Comparison of ENCODE assay signal across 12 mouse cellular contexts in genomic region chr7:130216272-130216671, GRCm38 (mm10).
DNase-seq lines count a peak whose midpoint lies in the region; ATAC-seq and TF ChIP-seq lines count a peak whose summit lies in the region.
"Had no signal": no experiment of that assay in that cellular context is flagged by ENCODE, and none has a peak within 500 bp of the region (broad histone marks: within the 10 kb centered on the region; RNA-seq: fewer than 3 reads in every experiment).

No protein-coding gene starts in this region.

- peaks cover 81% of the 10 kb centered on the region for H3K4me1 ChIP-seq in forebrain, embryonic 10.5 days
- 0 out of 2 replicates have a peak, but pooled peaks cover 9% of the 10 kb centered on the region for H3K4me1 ChIP-seq in forebrain, postnatal 0 days (ENCODE audit: insufficient read depth)
- H3K4me1 ChIP-seq in lung, embryonic 15.5 days = peaks cover 21% of the 10 kb centered on the region
- peaks cover 7% of the 10 kb centered on the region; the same call in 1 of the 2 replicates for H3K4me1 ChIP-seq in lung, postnatal 0 days (ENCODE audit: insufficient read depth, low read depth, low read length)
- peaks cover 49% of the 10 kb centered on the region for H3K4me1 ChIP-seq in midbrain, embryonic 12.5 days

- H3K27ac ChIP-seq in forebrain, embryonic 10.5 days = peak overlapping the region; percentile 86
- H3K27ac ChIP-seq in forebrain, postnatal 0 days (ENCODE audit: low read depth, low read length) = no peak overlapping the region
- H3K27ac ChIP-seq in lung, embryonic 15.5 days = 0 out of 2 replicates have a peak overlapping the region, but pooled peaks have one; percentile 15
- H3K27ac ChIP-seq in lung, postnatal 0 days (ENCODE audit: low read length) = no peak overlapping the region
- peak overlapping the region; percentile 15 for H3K27ac ChIP-seq in midbrain, embryonic 12.5 days (replicated peaks)
- H3K27ac ChIP-seq: gastrocnemius, adult 2 months; liver, embryonic 13.5 days; neural tube, embryonic 12.5 days had no signal

- peaks cover 59% of the 10 kb centered on the region for H3K36me3 ChIP-seq in forebrain, embryonic 10.5 days (replicated peaks)
- H3K36me3 ChIP-seq in forebrain, postnatal 0 days (ENCODE audit: insufficient read depth) = no peaks in the 10 kb centered on the region
- peaks cover 17% of the 10 kb centered on the region for H3K36me3 ChIP-seq in lung, embryonic 15.5 days
- H3K36me3 ChIP-seq in lung, postnatal 0 days (ENCODE audit: insufficient read depth, low read length) = no peaks in the 10 kb centered on the region
- peaks cover 23% of the 10 kb centered on the region; the same call in 1 of the 2 replicates for H3K36me3 ChIP-seq in midbrain, embryonic 12.5 days

- TF ChIP-seq EP300 in lung, postnatal 0 days (IDR thresholded peaks at IDR 0.05) = no peak

- 25% methylated on average over 4 of the region's 4 CpGs for WGBS in forebrain, embryonic 10.5 days
- 7% methylated on average over 4 of the region's 4 CpGs for WGBS in forebrain, postnatal 0 days
- WGBS in lung, embryonic 15.5 days = 30% methylated on average over 4 of the region's 4 CpGs
- WGBS in lung, postnatal 0 days = 38% methylated on average over 4 of the region's 4 CpGs
- WGBS in midbrain, embryonic 12.5 days = 14% methylated on average over 4 of the region's 4 CpGs

- H3K9me3 ChIP-seq in forebrain, embryonic 10.5 days = no peaks in the 10 kb centered on the region
- no peaks in the 10 kb centered on the region for H3K9me3 ChIP-seq in forebrain, postnatal 0 days (ENCODE audit: low read length)
- no peaks in the 10 kb centered on the region for H3K9me3 ChIP-seq in lung, embryonic 15.5 days
- H3K9me3 ChIP-seq in lung, postnatal 0 days (ENCODE audit: low read length) = no peaks in the 10 kb centered on the region
- H3K9me3 ChIP-seq in midbrain, embryonic 12.5 days = no peaks in the 10 kb centered on the region
- H3K9me3 ChIP-seq: liver, embryonic 13.5 days; neural tube, embryonic 12.5 days had no signal

- no peak for TF ChIP-seq CTCF in forebrain, postnatal 0 days (IDR thresholded peaks at IDR 0.05; ENCODE audit: low read depth)
- no peak for TF ChIP-seq CTCF in lung, postnatal 0 days (IDR thresholded peaks at IDR 0.05)

- no peak for ATAC-seq in forebrain, postnatal 0 days
- no peak for ATAC-seq in lung, embryonic 15.5 days (ENCODE audit: borderline replicate concordance, extremely low read depth, low FRiP score, low TSS enrichment)
- ATAC-seq in lung, postnatal 0 days = no peak
- peak; percentile 56; the same call in 1 of the 2 replicates for ATAC-seq in midbrain, embryonic 12.5 days (ENCODE audit: low FRiP score, low read depth)
- no peak for ATAC-seq in frontal cortex, adult (ENCODE audit: low TSS enrichment)

- no peak overlapping the region for H3K9ac ChIP-seq in forebrain, postnatal 0 days
- no peak overlapping the region for H3K9ac ChIP-seq in lung, embryonic 15.5 days
- no peak overlapping the region for H3K9ac ChIP-seq in lung, postnatal 0 days (replicated peaks; ENCODE audit: low read depth)
- H3K9ac ChIP-seq in midbrain, embryonic 12.5 days (replicated peaks) = no peak overlapping the region
- H3K9ac ChIP-seq: liver, embryonic 13.5 days; neural tube, embryonic 12.5 days had no signal

- no peak overlapping the region for H3K4me3 ChIP-seq in forebrain, embryonic 10.5 days
- H3K4me3 ChIP-seq in forebrain, postnatal 0 days (ENCODE audit: low read depth, low read length) = no peak overlapping the region
- no peak overlapping the region for H3K4me3 ChIP-seq in lung, embryonic 15.5 days
- no peak overlapping the region for H3K4me3 ChIP-seq in lung, postnatal 0 days (ENCODE audit: low read depth, low read length)
- H3K4me3 ChIP-seq in midbrain, embryonic 12.5 days = no peak overlapping the region
- H3K4me3 ChIP-seq: gastrocnemius, adult 2 months; liver, embryonic 13.5 days; neural tube, embryonic 12.5 days had no signal

- H3K4me2 ChIP-seq in forebrain, postnatal 0 days (ENCODE audit: low read depth) = no peak overlapping the region
- no peak overlapping the region for H3K4me2 ChIP-seq in lung, embryonic 15.5 days
- no peak overlapping the region for H3K4me2 ChIP-seq in lung, postnatal 0 days (replicated peaks; ENCODE audit: low read depth, low read length)
- no peak overlapping the region; the same call in 1 of the 2 replicates for H3K4me2 ChIP-seq in midbrain, embryonic 12.5 days (replicated peaks)
- H3K4me2 ChIP-seq: liver, embryonic 13.5 days; neural tube, embryonic 12.5 days had no signal

- H3K27me3 ChIP-seq in forebrain, embryonic 10.5 days (ENCODE audit: poor library complexity, severe bottlenecking) = peaks cover 50% of the 10 kb centered on the region
- H3K27me3 ChIP-seq in forebrain, postnatal 0 days (ENCODE audit: insufficient read depth, low read length) = no peaks in the 10 kb centered on the region
- H3K27me3 ChIP-seq in lung, embryonic 15.5 days = no peaks in the 10 kb centered on the region
- no peaks in the 10 kb centered on the region for H3K27me3 ChIP-seq in lung, postnatal 0 days (replicated peaks; ENCODE audit: insufficient read depth, low read length)
- H3K27me3 ChIP-seq in midbrain, embryonic 12.5 days = peaks cover 52% of the 10 kb centered on the region
- H3K27me3 ChIP-seq: liver, embryonic 13.5 days; neural tube, embryonic 12.5 days had no signal

- no peak for DNase-seq in forebrain, embryonic 10.5 days (ENCODE audit: extremely low spot score, low spot score)
- DNase-seq in forebrain, postnatal 0 days = no peak
- no peak for DNase-seq in lung, postnatal 0 days (ENCODE audit: low spot score)
- no peak for DNase-seq in natural killer cell, adult 2 months (ENCODE audit: low spot score in 2 of 2)
- no peak for DNase-seq in right cerebral cortex, adult 18-20 months
- DNase-seq: liver, embryonic 13.5 days; thymus, postnatal 14 days had no signal

Comparison
In these comparisons a context has a peak if more than half of its experiments do, and no peak if none do; other contexts are left out.
1. H3K27ac ChIP-seq: peak in forebrain, embryonic 10.5 days (single experiment), lung, embryonic 15.5 days (single experiment) and midbrain, embryonic 12.5 days (single experiment); none in forebrain, postnatal 0 days (single experiment) and lung, postnatal 0 days (single experiment).